Mouse (Mus musculus): Measurements from ENCODE around the gene Serpinb8. TPM values are rescaled to one million over a fixed set of nuclear protein-coding genes. Genes with fewer than 3 reads are reported as not detected.

Gene Serpinb8
- polyA plus RNA-seq, 1 experiment from 2014 or later, result 1.7 TPM

DNA sequence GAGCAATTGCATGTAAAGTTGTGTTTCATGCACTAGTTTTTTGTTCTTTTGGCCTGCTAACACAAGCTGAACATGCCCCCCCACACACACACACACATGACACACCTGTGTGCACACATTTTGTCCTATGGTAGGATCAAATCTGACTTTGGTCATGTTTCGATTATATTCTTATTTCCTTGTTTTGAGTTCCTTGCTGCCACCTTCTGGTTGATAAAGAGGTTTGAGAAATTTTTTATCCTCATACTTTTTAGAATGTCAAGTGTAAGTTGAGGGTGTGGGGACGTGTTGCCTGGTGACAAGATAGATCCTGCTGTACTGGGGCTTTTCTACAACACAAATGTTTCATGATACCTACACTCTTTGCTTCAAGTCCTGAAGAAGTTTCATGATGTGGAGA lies 3.7 kb downstream of the Serpinb8 start:
- H3K4me1 ChIP-seq, result peaks cover 8% of the 10 kb centered on the region; the same call in 1 of the 2 replicates
- H3K4me3 ChIP-seq, result no peak overlapping the region
- WGBS, result 76% methylated on average over 2 of the region's 2 CpGs
- no peaks in the 10 kb centered on the region for H3K27me3 ChIP-seq (ENCODE audit: insufficient read depth, poor library complexity, severe bottlenecking)
- DNase-seq (ENCODE audit: low spot score), result no peak
- no peaks in the 10 kb centered on the region for H3K9me3 ChIP-seq
- H3K27ac ChIP-seq, result no peak overlapping the region
- H3K36me3 ChIP-seq, result no peaks in the 10 kb centered on the region

DNA sequence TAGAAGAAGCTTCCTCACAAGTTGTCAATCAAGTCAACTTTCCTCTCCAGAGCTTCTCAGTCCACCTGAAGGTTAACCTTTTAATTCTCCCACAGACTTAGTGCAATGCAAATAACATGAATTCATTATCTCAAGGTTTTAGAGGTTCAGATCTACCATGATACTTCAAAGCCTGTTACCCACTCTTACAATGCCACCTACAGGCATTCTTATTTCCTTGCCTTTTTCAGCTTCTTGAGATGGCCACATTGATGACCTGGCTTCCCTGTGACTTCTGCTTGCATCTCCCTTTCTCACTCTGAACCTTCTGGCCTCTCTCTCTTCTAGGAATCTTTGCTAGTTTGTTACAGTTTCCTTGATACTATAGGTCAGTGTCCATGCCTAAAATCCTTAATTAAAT lies 7.1 kb downstream of the Serpinb8 start:
- Histone ChIP-seq H3K9me3 (no peaks in the 10 kb centered on the region), H3K36me3 (no peaks in the 10 kb centered on the region), H3K27ac (no peak overlapping the region), H3K4me3 (no peak overlapping the region), H3K27me3 (ENCODE audit: insufficient read depth, poor library complexity, severe bottlenecking) (no peaks in the 10 kb centered on the region), H3K4me1 (no peaks in the 10 kb centered on the region)
- DNase-seq (ENCODE audit: low spot score), result no peak

DNA sequence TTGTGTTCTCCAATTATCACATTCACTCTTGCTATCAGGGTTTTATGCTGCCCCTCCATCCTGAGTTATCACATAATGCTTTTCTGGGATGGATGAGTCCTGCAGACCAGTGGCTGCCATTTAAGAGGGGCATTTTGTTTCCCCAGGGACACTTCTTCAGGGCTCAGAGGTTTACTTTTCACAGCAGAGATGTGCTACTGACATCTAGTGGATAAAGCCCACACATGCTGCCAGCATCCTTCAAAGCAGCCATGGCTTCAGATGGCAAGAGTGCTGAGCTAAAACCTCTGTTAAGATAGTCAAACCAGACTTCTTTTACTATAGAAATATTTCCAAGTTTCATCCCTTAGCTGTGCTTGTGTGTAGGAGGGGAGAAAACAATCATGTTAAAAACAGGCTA lies 8.7 kb downstream of the Serpinb8 start:
- Histone ChIP-seq H3K4me1 (no peaks in the 10 kb centered on the region), H3K27ac (no peak overlapping the region), H3K4me3 (no peak overlapping the region), H3K27me3 (ENCODE audit: insufficient read depth, poor library complexity, severe bottlenecking) (no peaks in the 10 kb centered on the region), H3K36me3 (no peaks in the 10 kb centered on the region), H3K9me3 (no peaks in the 10 kb centered on the region)
- DNase-seq (ENCODE audit: low spot score), result no peak

DNA sequence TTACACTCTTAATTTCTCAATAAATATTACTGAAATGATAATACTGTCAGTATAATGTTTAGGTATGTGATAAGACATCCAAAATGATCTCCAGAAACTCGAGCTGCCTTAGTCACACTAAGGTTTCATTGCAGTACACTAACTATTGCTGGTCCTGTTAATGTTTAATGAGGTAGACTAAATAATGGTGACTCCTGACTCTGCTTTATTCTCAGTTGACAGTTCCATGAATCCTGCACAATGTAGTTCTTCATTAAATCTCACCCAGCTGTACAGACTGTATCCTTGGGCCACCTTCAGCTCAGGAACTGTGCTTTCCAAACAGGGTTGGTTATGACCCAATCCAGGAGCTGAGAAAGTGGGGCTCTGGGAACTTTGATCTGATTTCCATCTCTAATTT lies 19.1 kb downstream of the Serpinb8 start:
- no peak for DNase-seq (ENCODE audit: low spot score)
- WGBS, result 67% methylated on average over 1 of the region's 1 CpGs

DNA sequence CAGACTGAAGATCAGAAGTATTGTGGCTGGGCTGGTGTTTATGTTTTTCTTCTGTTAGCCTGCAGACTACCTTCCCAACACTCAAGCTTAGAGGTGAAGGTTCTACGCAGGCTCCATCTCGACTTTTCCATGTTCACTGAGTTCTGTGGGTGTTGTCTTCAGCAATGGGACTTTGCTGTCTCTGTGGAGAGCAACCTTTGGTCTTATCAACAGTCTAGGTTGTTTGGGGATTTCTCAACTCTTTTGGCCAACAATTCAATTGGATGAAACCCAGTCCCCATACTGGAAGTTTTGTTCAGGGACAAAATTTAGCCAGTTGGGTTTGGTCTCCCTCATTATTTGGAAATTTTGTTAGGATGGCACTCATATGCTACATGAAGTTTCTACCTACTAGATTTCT lies 24.3 kb downstream of the Serpinb8 start:
- H3K4me1 ChIP-seq, result no peaks in the 10 kb centered on the region
- WGBS, result 73% methylated on average over 2 of the region's 2 CpGs
- no peaks in the 10 kb centered on the region for H3K27me3 ChIP-seq (ENCODE audit: insufficient read depth, poor library complexity, severe bottlenecking)
- H3K4me3 ChIP-seq, result no peak overlapping the region
- no peaks in the 10 kb centered on the region for H3K9me3 ChIP-seq
- no peak overlapping the region for H3K27ac ChIP-seq
- DNase-seq (ENCODE audit: low spot score), result no peak
- H3K36me3 ChIP-seq, result no peaks in the 10 kb centered on the region

More for the DNA sequence above, 19.1 kb downstream of the Serpinb8 start:
- Histone ChIP-seq H3K27ac (no peak overlapping the region), H3K36me3 (no peaks in the 10 kb centered on the region), H3K4me3 (no peak overlapping the region), H3K4me1 (no peaks in the 10 kb centered on the region), H3K9me3 (no peaks in the 10 kb centered on the region), H3K27me3 (ENCODE audit: insufficient read depth, poor library complexity, severe bottlenecking) (no peaks in the 10 kb centered on the region)

DNA sequence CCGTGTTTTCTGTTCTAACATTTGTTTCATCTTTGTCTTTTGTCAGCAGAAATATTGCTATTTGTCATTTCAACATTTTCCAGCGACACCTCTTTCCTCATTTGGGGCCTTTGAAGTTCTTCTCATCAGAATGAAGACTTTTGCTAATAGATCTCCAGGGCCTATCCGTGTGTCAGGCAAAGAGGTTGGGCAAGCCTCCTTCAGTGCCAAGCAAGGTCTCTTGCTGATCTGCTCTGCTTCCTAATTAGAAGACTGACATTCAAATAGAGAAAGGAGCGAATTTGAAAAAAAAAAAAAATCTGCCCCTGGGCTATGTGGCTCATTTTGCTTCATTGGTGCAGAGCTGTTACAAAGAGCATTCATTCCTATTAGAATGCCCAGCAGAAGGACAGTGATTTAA lies 32.2 kb downstream of the Serpinb8 start:
- 63% methylated on average over 4 of the region's 4 CpGs for WGBS
- H3K4me3 ChIP-seq, result no peak overlapping the region
- no peaks in the 10 kb centered on the region for H3K9me3 ChIP-seq
- no peaks in the 10 kb centered on the region for H3K4me1 ChIP-seq
- H3K36me3 ChIP-seq, result no peaks in the 10 kb centered on the region
- DNase-seq (ENCODE audit: low spot score), result no peak
- H3K27me3 ChIP-seq (ENCODE audit: insufficient read depth, poor library complexity, severe bottlenecking), result no peaks in the 10 kb centered on the region
- H3K27ac ChIP-seq, result no peak overlapping the region

DNA sequence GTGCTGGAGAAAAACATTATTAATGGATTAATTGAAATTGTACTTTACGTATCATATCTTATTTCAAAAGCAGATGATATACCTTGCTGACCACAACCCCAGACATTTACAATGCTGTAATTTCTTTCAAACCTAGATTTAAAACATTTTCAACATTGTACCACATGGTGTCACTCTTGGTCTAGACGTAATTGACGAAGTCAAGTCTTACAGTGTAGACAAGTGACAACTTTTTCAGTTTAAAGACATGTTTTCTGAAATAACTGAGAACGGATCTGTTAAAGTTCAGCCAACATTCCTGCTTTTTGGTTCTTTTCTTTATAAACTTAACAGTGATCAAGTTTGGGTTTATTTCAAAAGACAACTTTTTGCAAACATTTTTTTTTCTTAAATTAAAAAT lies 46.1 kb downstream of the Serpinb8 start:
- Histone ChIP-seq H3K4me3 (no peak overlapping the region), H3K36me3 (no peaks in the 10 kb centered on the region), H3K4me1 (no peaks in the 10 kb centered on the region), H3K27me3 (ENCODE audit: insufficient read depth, poor library complexity, severe bottlenecking) (no peaks in the 10 kb centered on the region), H3K27ac (no peak overlapping the region), H3K9me3 (no peaks in the 10 kb centered on the region)
- DNase-seq (ENCODE audit: low spot score), result no peak
- WGBS, result 37% methylated on average over 4 of the region's 4 CpGs

DNA sequence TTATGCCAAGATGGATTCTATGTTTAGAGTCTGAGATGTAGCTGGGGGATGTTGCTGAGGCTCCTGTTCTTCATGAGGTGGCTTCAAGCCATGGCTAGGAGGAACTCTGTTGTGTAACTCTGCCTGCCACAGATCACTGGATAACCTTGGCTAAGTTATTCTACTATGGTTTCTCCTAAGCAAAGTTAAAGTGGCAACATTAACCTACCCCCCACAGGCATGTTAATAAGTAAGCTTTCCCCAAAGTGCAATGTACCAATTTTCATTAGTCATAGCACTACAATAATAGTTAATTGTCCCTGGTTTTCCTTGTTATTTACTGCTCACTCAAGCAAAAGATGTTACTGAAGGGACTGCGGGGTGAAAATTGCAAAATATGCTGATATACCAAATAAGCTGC lies 48.2 kb downstream of the Serpinb8 start:
- Histone ChIP-seq H3K9me3 (no peaks in the 10 kb centered on the region), H3K27me3 (ENCODE audit: insufficient read depth, poor library complexity, severe bottlenecking) (no peaks in the 10 kb centered on the region), H3K4me3 (no peak overlapping the region), H3K4me1 (no peaks in the 10 kb centered on the region), H3K36me3 (no peaks in the 10 kb centered on the region), H3K27ac (no peak overlapping the region)
- no peak for DNase-seq (ENCODE audit: low spot score)
- WGBS, result 92% methylated on average over 1 of the region's 1 CpGs

DNA sequence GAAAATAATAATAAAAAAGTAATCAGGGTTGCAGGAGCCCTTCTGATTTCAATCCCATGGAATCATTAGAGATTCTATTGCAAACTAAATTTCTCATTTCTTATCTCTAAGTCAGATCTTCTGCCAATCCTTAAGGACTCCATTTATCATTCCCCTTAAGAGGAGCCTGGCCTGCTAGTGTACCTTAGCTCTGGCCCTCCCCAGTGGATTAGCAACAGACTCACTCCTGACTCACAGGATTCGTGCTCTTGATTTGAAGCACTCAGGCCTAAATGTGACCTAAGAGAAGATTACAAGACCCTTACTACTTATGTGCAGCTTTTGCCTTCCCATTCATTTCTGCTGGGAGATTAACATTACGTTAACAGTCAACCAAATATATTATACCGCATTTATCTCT lies 48.7 kb downstream of the Serpinb8 start:
- 74% methylated on average over 3 of the region's 3 CpGs for WGBS

DNA sequence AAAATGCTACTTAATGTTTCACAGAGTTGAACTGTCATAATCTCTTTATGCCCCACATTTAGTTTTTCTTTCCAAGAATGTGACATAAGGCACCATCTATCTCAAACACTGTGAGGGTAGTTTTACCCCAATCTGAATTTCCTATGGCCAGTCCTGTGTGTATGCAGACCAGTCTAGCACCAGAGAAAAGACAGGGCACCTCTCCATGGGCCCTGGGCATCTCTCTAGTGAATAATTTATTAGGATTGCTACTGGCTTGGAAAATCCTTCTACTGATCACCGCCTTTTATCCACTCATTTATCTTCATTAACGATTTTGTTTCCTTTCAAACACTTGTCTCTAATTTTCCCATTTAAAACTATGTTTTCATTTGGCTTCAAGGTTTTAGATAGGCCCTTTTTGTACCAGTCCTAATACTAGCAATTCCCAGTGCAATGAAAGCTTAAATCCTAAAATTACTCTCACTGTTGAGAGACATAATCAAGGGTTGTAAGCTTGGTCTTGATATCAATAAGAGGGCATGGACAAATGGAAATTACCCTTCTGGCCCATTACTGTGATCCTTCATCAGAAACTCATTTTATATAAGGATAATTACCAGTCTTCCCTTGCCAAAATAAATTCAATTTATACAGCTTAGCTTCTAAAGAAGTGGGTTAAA lies 52.8 kb downstream of the Serpinb8 start:
- Histone ChIP-seq H3K36me3 (no peaks in the 10 kb centered on the region), H3K27ac (no peak overlapping the region), H3K4me3 (no peak overlapping the region), H3K4me1 (peaks cover 3% of the 10 kb centered on the region; the same call in 1 of the 2 replicates), H3K9me3 (no peaks in the 10 kb centered on the region), H3K27me3 (ENCODE audit: insufficient read depth, poor library complexity, severe bottlenecking) (no peaks in the 10 kb centered on the region)
- DNase-seq (ENCODE audit: low spot score), result no peak
- WGBS, result 87% methylated on average over 2 of the region's 2 CpGs

More for the DNA sequence above, 48.7 kb downstream of the Serpinb8 start:
- Histone ChIP-seq H3K4me3 (no peak overlapping the region), H3K9me3 (no peaks in the 10 kb centered on the region), H3K4me1 (no peaks in the 10 kb centered on the region), H3K27ac (no peak overlapping the region), H3K27me3 (ENCODE audit: insufficient read depth, poor library complexity, severe bottlenecking) (no peaks in the 10 kb centered on the region), H3K36me3 (no peaks in the 10 kb centered on the region)
- DNase-seq (ENCODE audit: low spot score), result no peak

DNA sequence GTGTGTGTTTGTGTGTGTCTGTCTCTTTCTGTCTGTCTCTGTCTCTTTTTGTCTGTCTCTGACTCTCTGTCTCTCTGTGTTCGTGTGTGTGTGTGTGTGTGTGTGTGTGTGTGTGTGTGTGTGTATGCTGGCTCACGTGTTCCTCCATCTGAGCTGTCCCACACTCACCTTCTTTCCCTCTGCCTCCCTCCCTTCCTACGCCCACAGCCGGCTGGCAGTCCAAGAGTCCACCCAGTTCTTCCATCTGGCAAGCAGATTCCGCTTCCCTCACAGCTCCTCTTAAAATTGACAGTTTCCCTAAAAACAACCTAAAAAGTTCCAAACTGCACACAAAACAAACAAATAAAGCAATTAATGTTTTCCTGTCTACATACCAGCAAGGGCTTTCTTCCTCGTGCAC lies 55.3 kb downstream of the Serpinb8 start:
- no peaks in the 10 kb centered on the region for H3K36me3 ChIP-seq
- no peak for DNase-seq (ENCODE audit: low spot score)
- no peaks in the 10 kb centered on the region for H3K9me3 ChIP-seq
- H3K27ac ChIP-seq, result no peak overlapping the region
- 67% methylated on average over 6 of the region's 6 CpGs for WGBS
- H3K4me1 ChIP-seq, result peaks cover 3% of the 10 kb centered on the region; the same call in 1 of the 2 replicates
- no peaks in the 10 kb centered on the region for H3K27me3 ChIP-seq (ENCODE audit: insufficient read depth, poor library complexity, severe bottlenecking)
- no peak overlapping the region for H3K4me3 ChIP-seq

DNA sequence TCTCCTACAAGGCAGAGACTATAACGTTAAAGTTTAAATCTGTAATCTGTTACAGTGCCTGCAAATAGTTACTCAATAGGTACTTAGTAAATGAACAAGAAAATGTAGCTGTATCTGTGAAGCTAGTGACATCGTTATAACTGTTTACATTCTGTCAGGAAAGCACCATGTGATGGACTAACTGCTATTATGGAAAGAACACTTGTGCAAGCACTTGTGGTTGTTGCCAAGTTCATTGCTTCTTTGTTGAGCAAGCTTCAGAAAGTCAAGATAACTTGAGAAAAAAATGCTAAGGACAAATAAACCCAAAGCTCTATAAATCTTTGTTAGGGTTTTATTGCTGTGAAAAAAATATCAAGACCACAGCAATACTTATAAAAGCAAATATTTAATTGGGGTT lies 67.9 kb downstream of the Serpinb8 start:
- WGBS, result 83% methylated on average over 2 of the region's 2 CpGs

More for the DNA sequence above, 67.9 kb downstream of the Serpinb8 start:
- Histone ChIP-seq H3K27ac (no peak overlapping the region), H3K9me3 (no peaks in the 10 kb centered on the region), H3K36me3 (no peaks in the 10 kb centered on the region), H3K4me1 (no peaks in the 10 kb centered on the region), H3K4me3 (no peak overlapping the region), H3K27me3 (ENCODE audit: insufficient read depth, poor library complexity, severe bottlenecking) (no peaks in the 10 kb centered on the region)
- DNase-seq (ENCODE audit: low spot score), result no peak
